Mouse (Mus musculus) T-cell, adult 2 months (primary cell): Measurements from ENCODE around the gene Tmem251.

Experiments
- DNase-seq: peaks from one replicate; pipeline ENCODE4 v3.0.0; 2022; ENCODE audit warnings: low spot score

Tmem251 gene

DNA sequence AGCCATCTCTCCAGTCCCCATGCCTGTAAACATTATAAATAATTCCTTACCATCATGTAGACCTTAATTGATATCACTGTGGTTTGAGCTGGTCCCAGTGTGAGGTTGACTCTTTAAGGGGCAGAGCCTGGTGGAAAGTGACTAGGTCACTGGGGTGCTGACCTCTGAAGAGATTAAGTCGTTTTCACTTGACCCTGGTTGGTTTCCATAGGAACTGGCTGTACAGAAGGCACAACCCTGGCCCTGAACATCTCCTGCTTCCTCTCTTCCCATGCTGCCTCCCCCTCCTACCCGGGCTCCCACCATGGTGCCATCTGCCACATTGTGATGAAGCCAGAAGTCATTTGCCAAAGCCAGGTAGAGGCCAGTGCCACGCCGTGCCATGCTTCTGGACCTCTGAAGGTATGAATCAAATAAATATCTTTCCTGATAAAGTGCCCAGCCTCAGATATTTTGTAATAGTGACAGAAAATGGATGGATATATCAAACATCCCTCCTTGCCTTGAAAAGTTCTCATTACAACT is 32.6 kb upstream of the Tmem251 start:
- no peak for DNase-seq

DNA sequence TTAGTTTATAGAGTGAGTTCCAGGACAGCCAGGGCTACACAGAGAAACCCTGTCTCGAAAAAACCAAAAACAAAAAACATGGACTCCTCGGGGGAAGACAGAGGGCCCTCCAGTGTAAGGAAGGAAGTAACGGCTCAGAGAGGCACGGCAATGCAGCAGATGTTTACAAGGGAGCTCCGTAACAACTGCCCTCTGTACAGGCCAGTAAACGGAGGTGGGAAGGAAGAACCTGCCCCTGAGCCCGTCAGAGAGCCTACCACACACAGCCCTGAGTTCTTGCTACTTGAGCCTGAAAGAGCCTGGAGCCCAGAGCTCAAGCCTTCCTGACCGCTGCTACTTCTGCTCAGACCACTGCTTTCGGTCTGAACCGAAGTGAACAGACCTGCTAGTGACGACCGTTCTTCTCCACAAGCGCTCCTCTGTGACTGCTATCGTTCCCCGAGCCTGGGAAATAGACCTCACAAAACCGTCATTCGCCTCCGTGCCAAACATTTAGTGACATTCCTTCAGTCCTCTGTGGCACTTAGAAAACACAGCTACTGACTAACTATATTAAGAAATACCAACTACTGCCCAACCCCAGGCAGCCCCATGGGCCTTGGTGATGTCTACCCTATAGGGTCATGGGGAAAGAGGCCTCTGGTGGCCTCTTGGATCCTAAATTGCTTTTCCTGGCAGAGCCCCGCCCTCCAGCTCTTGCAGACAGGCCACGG is 30.3 kb upstream of the Tmem251 start:
- DNase-seq: no peak

DNA sequence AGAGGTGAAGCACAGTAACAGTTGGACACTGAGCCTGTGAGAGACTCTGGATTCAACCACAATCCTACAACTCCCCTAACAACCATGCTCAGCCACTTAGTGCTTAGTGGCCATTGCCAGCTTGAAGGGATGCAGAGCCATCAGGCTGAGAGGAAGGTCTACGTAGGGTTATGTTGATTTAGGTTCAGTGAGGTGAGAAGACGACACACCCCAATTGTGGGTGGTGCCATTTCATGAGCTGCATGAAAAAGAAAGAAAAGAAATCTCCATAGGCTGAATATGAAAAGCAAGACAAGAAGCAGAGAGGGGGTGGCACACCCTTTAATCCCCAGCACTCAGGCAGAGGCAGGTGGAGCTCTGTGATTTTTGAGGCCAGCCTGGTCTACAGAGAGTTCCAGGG is 29.4 kb upstream of the Tmem251 start:
- DNase-seq: no peak

DNA sequence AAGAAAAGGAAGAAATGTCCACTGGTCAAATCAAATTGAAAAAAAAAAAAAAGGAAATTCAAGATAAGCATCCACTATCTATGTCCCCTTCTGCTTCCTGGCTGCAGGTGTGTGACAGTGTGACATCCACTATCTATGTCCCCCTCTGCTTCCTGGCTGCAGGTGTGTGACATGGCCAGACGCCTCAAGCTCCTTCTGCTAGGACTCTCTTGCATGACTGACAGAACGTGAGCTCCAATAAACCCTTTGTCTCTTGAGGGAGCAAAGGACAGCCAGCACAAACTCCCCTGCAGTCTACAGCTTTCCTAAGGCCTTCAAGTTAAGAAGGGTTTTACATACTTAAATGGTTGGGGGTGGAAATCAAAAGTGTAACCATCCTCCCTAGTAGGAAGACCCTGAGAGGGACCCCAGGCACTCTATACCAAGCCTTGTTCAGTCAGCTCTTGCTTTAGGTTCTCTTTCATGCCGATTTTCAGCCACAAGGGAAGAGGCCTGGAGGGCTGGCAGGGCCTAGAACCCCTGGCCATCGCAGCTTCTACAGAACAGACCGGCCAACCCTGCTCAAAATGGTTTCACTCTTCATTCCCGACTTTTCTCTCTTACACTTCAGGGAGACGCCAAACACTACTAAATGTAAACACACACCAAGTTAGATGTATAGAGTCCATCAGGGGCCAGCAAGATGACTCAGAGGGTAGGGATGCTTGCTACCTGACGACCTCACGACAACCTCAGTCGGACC is 28.7 kb upstream of the Tmem251 start:
- no peak for DNase-seq

DNA sequence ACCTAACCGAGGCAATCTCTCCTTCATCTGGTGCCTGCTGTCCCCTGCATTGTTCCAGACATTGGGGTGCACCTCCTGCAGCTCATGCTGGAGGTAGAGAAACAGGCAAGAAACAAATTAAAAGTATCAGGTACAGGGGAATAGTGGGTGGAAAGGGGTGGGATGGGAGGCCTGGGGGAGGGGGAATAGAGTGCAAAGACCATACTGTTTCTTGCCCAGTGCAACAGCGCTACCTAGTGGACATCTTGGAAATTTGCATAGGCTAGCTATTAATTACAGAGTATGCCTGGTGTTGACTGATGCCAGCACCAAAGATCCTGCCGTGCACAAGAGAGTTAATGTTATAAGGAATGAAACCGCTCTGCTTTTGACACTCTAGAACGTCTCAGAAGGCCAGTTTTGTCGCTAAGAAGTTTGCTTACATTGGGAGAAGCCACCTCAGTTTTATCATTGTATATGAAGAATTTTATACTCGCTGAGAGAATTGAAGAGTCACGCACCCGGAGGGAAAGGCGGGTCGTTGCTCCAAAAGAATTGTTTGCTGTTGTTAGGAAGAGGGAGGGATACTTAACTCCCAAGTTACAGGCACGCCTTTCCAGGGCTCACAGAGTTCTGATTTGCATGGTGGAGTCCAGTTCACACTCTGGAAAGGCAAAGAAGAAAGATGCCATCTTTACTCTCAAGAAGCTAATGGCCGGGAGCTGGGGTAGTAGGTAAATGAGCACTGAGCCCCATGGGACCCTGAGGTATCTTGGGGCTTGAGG is 23.8 kb upstream of the Tmem251 start:
- DNase-seq: peak; percentile 53

DNA sequence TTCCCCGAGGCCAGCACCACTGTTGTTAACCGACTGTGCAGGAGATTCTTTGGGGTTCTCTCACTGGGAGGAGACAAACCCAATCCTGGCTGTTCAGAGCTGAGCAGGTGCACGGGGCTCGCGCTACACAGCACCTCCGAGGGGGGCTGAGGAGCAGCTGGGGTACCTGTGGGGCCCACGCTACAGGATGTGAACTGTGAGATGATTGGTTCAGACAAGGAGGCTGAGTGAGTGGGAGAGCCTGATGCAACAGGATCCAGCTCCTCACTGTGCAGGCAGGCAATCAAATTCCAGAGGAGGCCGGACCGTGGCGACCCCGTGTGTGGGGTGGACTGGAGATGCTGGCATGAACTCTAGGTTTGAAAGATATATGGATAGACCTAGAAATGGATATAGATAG is 21.1 kb upstream of the Tmem251 start:
- DNase-seq: no peak

DNA sequence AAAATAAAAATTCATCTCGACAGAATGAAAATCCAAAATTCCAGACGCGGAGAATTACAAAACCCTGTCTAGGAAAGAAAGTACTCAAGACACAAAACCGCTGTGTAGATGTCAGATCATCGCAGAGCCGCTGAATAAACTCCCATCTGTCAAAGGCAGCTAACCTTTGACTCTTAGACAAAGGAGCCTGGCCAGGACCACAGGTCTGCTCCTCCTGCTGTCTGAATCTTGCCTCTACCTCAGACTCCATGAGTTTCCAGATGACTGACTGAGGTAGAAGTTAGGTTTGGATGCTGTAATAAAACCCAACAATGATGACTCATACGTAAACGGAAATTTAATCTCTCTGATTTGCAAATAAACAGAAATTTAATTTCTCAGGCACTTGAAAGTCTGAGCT is 20.6 kb upstream of the Tmem251 start:
- DNase-seq: no peak

DNA sequence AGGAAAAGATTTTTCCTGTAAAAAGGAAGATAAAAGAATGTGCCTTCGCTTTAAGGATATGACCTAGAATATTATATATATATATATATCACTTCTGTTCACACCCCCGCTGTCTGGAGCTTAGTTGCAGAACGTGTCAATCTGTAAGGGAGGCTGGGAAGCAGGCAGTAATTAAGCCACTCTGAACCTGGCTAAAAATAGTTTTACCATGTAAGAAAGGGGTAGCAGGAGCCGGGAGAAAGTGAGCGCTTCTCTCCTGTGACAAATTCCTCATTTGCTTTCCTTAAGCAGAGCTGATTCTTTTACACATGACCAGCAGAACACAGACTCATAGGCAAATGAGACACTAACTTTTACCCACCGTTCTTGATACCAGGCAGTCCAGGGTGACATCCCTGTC is 19.7 kb upstream of the Tmem251 start:
- DNase-seq: no peak

DNA sequence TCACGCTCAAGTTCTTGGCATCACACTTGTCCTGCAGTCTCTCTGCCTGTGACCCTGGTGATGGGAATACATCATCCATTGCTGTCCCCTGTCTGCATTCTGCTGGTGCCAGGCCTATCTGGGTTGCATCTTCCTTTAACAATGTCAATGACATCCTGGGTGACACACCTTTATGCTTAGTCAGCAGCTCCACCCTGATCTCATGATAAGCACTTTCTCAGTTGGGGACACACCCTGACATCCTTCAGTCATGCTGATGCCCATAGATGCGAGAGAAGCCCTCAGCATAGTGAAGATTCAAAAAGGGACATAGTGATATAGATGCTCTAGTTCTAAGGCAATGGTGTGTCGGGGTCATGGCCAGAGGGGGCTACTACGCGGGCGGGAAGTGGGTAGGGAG is 18.4 kb upstream of the Tmem251 start:
- no peak for DNase-seq

DNA sequence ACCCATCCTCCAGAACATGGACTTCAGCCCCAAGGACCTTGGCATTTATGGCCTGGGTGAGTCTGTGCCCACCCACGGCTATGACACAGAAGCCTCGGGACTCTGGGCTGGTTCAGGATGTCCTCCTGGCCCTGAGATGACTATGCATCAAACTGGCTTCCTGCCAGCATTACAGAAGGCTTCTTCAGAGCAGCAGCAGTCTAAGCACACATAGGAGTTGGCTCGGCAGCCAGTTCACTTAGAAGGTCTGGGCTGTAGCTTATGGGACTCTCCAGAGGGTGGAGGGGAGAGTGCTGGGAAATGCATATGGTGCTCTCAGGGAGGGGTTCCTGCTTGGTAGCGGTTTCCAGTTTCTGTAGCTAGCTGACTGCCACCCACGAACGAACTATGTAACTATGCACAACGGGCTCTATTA is 17.8 kb upstream of the Tmem251 start:
- no peak for DNase-seq

DNA sequence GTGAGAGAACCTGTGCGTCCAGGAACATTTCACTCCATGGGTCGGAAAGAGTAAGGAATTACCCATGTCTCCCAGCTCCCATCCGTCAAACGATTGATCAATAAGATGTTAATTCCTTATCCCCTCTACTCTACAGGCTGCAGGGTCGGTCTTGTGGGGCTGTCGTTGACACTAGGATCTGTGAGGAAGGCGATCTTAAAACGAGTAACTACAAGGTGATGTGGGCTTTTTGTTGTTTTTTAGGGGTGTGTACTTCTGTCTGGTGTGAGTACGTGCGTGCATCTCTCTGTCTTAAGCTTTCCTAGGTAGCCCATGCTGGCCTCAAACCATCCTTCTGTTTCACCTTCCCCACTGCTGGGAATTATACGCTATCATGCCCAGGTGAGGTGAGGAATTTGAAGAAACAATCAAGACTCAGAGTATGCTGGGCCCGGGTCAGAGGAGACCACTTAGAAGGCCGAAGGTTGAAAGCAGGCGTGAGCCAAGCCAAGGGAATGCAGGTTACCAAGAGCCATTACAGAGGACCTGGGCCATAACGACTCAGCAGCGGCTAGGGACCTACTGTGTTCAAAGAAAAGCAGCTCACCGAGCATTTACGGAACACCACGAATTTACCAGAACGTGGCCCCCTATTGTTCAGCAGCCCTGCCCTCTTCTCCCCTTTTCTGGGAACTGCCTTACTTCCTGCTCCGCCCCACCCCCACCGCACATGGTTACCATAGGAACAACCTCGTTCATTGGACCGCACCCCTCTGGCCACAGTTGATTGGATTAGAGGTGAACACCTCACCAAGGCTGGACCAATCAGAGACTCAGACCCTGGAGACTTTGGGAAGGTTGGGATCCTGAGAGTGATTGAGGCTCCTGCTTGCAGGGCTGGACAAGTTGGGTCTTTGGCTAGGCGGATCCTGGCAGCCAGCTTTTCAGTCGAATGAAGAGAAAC is 13.4 kb upstream of the Tmem251 start:
- DNase-seq: no peak

DNA sequence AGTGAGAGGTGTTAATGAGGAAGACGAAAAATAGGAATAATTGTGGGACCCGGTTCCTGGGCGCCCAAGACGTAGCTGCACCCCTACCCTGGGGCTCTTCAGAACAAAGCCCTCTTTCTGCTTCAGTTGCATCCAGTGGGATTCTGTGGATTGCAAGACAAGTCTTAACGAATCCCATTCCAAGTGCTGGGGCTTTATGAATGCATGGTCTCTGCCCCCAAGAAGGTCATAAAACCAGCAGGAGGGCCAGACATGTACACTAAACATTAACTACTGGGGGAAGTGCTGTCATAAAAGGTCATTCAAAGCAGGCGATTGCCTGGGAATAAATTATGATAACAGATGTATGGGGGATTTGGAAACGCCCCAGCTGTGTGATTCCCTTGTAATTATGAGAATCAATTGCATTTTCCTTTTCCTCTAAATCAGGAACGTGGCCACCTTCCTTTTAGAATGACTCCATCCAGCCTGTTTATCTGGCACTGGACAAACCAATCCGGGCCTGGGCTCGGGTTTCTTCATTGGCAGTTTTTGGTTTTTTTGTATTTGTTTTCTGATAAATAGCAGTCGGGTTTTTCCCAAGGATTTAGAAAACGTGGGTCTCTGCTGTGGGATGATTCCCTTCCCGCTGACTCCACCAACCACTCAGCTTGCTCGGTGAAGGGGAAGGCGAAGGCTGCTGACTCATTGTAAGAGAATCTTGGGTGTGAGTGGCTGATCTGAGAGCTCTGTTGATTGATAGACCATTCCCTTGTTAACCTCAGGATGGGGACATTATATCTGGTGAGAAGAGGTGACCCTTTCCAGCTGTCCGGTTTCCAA is 12.6 kb upstream of the Tmem251 start:
- no peak for DNase-seq

DNA sequence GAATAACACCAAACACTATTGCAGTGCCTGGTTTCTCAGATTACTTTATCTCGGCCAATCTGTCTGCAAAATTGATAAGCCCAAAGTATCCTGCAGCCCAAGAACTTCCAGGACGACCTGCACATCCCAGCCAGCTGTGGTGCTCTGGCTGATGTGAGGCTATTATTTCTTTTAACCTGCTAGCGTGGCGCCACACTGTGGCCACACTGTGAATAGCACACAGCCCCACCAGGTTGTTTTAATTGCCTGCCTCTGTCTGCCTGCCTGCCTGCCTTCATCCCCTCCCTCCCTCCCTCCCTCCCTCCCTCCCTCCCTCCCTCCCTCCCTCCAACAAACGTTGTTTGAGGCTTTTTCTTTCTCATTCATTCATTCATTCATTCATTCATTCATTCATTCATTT is 10.2 kb upstream of the Tmem251 start:
- DNase-seq: peak; percentile 66

DNA sequence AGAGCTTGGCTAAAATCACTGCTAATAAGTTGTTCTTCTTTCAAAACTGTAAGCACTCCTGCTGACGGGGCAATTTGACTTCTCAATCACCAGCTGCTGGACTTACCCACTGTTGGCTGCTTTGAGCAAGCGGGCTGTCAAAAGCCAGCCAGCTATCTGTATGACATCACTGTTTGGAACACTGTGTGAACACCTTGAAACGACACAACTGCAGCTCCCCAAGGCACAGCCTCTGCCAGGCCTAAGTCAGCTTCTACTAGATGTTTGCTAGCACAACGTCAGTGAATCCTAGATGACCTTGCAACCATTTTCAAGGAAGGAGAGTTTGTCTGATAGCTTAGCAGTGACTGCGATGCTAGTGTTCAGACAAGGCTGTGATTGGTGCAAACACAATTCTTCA is 4.5 kb upstream of the Tmem251 start:
- no peak for DNase-seq

DNA sequence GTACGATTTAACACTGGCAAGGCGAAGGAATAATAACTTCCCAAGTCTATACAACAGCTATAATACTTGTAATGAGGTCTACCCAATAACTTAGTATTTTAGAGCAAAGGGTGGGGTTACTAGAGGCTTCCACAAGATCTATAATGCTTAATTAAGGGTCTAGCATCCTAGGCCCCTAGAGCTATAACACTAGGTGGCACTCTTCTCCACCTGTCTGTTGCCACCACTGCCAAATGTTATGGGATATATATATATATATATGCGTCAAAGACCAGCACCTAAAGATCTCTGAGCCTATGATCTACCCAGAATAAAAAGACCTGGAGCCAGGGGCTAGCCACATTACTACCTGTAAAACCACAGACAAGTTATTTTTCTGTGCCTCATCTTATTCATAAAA is 3.3 kb upstream of the Tmem251 start:
- peak; percentile 50 for DNase-seq

DNA sequence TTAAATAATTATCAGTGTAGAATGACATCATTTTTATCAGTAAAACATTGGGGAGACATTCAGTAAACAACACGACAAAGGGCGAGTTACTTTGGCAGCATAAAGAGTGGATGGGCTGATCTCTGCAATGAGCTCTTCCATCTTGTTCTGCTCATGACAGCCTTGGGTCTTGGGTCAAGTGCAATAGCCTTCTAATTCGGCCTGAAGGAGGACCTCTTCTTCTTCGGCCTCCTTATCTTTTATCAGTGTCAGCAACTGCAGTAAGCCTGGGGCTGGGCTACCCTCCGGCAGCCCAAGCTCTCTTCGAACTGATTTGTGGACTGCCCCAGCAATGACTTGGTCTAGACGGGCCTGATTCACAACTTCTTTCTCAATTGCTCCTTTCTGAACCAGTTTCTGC is 1.5 kb upstream of the Tmem251 start:
- DNase-seq: no peak

DNA sequence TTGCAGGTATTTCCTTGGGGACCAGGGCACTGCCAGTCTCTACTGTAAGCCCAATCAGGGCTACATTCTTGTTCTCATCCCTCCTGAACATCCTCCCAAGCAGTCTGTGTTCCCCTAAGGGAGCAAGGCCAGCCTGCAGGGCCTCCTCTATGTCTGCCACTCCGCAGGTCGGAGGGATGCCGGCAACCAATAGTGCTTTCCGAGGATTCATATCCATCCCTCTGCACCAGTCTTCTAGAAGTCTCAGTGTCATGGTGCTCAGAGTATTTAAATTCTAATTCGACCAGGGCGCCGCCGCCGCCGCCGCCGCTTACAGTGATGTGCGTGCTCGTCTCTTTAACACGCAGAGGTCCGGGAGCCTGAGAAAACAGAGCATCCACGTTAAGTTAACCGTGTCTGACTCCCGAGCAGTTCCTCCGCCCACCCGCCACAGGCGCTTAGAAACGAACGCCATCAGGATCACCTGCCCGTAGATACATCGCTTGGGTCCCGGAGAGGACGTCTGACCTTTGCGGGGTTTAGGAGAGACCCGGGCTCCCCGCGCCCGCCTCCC is 450 bp upstream of the Tmem251 start:
- DNase-seq: no peak

DNA sequence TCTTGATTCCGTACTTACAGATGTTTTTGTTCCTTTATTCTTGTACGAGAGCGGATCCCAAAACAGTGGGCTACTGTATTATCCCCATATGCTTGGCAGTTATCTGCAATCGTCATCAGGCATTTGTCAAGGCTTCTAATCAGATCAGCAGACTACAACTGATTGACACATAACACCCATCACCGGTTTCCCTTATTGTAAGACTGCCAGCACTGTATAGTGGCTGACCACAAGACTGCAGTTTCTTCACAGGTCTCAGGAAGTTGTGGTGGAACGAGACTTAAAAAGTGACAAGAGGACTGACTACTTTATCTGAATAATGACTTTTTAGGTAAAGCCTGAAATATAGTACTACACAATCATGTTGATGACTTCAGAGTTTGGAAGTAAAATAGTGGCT is 1.3 kb downstream of the Tmem251 start:
- DNase-seq: peak; percentile 80

DNA sequence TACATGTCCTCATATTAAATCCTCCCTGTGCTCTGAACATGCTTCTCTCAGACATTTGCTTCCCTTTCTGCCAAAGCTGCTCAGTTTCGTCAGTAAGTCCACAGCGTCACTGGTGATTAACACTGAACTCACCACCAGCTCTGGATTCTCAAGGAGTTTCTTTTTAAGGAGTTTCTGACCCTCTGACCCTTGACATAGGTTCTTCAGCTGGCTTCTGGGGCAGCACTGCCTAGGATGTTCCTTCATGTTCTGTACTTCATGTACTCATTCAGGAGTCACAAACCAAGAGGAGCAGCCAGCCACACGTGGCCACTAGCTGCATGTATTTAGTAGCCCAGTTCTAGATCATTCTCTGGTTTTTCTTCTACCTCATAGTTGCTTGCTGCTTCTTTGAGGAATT is 4.7 kb downstream of the Tmem251 start:
- no peak for DNase-seq

DNA sequence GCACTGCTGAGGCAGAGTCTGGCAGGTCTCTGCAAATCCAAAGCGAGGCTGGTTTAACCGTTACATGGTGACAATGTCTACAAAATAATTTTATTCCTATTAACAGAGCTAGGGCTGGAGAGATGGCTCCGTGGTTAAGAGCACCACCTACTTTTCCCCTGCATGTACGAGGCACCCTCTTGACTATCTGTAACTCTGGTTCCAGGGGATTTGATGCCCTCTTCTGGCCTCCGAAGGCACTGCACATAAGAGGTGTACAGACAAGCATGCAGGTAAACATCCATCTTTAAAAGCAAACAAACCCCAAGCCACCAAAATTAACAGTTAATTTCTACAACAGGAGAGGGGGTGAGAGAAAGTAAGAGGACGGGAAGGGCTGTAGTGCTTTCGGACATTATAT is 12.7 kb downstream of the Tmem251 start:
- peak; percentile 69 for DNase-seq
